Mouse (Mus musculus): ENCODE measurements around the gene Erich2.

Erich2 gene

GRCm38 (mm10) chr2:70562611-70562980, 54.0 kb downstream of the Erich2 start:
- DNase-seq (ENCODE audit: low spot score in 2 of 2) = no peak

DNA sequence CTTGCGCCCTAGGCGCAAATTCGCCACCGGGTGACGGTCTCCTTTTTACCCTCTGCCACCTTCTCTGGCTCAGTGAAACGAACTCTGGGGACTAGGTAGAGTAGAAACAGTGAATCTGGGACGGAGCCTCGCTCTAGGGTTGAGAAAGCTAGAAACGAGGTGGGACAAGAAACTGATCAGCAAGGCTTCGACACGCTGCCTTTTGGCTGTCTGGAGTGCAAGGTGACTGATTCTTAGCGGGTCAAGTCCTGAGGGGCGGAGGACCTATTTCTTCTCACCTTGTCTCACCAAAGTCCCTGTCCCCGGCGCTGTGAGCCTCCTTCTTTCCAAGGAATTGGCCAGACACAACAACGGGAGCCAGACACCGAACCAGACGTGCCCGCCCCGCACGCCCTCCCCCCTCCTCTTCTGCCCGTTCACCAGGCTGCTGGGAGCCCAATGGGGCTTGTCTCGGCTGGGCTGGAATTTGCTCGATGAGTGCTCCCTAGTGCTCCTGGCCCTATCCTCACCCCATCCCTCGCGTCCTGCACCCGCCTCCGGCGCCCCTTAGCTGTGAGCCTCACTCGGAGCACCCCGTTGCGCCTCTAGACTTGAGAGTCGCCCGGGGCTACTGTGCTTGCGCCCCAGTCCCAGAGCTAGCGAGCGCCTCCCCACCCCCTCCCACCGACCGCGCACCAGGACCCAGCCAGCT, 54.5 kb downstream of the Erich2 start:
- DNase-seq (ENCODE audit: low spot score in 2 of 2) = no peak

GRCm38 (mm10) chr2:70563721-70564645, 55.4 kb downstream of the Erich2 start:
- DNase-seq (ENCODE audit: low spot score in 2 of 2) = no peak

DNA sequence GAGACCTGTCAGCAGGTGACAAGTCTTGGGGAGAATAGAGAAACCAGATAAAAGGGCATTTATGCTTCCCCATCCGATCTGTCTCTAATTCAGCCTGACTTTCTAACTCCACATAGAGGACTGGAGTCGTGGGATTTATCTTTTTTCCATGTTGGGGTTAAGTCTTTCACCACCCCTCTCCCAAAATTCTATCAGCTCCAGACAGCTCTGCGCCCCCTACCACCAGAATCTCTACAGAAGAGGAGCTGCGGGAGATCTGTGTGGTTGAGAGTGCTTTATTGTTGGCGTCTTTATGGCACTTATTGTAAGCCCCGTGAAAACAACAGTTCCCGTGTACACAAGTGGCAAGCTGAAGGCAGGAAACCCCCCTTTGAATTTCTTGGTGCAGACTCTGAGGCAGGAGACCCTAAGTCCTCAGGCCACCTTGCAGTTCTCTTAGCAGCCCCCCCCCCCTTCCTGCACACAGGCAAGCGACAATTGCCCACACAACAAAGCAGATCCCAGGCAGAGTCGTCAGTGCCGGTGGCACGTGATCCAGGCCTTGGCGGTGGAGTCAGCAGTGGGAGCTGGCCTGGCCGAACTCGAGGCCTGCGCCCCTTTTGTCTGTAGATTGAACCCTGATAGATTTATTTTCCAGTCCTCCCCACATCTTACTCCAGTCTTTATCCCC, 56.2 kb downstream of the Erich2 start:
- no peak for DNase-seq (ENCODE audit: low spot score in 2 of 2)

DNA sequence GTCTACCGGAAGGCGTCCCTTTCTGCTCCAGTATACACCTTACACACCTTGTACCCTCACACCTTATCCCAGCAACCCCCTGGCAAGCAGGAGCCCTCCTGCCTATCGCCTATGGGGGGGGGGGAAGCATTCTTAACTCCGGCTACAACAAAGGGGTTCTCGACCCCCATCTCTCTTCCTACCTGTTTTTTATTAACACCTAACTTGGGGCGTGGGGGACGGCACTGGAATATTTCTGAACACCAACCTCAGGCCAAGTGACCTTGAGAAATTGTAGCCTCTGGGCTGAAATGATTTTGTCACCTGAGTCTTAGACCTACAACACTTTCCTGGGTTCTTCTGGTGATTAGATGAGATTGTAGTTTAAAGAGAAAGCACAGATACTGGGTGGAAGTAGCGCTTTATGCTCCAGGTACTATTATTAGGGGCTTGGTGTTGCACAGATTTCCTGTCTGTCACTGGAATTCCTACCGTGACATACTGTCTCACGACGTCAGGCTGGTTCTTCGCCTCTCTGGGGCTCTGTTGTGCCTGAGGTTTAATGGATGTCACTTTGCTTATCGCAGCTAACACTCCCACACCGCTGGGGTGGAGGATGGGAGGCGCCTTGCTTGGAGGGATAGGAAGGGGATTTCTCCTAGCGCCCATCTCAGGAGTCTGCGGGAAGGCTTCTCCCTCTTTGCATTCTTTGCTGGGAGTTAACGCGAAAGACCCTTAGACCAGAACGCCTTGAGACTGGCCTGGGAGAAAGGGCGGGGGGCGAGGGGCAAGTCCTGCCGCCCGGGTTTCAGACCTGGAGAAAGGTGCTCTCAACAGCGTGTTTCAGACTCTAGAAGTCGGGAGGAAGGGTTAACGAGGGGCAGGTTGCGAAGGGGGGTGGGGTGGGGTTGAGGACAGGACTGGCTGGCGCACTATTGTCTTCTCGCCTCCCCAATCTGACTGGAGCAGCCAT, 57.3 kb downstream of the Erich2 start:
- no peak for DNase-seq (ENCODE audit: low spot score in 2 of 2)

DNA sequence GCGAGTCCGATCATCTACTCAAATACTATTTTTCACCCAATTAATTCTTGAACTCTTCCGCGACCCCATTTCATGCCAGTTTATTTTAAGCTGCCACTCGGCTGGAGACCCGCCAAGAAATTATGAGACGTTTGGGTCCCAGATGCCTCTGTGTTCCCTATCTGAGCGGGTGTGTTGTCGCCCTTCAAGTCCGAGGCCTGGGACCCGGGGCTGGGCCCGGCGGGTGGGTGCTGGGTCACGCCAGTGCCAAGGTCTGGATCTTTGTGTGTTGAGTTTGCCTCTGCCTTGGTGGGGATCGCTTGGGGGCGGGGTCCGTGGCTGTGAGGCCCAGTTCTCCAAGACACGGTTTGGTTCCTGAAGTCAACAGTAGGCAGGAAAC, 58.0 kb downstream of the Erich2 start:
- DNase-seq (ENCODE audit: low spot score in 2 of 2) = no peak

DNA sequence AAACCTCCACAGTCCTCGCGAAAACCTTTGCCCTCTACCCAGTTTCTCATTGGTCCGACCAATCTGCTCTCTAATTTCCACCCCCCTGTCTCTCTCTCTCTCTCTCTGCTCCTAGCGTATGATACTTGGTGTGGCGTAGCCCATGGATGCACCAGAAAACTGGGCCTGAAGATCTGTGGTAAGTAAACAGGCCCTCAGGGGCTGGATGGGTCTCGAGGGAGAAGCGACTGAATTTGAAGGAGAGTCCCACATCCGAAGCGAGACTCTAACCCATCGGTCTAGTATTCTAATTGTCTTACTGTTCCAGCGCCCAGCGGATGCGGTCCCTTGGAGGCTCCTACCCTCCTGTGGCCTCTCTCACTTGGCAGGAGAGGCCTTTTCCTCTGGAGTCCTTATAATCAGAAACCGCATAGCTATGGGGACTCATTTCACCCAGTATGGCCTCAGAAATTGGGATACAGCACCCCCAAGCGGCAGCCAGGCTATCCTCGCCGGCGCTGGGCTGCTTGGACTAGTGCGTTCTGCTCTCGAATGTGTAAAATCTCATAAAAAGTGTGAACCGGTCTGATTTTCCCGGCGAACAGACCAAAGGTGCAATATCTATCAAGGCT, 58.6 kb downstream of the Erich2 start:
- no peak for DNase-seq (ENCODE audit: low spot score in 2 of 2)

DNA sequence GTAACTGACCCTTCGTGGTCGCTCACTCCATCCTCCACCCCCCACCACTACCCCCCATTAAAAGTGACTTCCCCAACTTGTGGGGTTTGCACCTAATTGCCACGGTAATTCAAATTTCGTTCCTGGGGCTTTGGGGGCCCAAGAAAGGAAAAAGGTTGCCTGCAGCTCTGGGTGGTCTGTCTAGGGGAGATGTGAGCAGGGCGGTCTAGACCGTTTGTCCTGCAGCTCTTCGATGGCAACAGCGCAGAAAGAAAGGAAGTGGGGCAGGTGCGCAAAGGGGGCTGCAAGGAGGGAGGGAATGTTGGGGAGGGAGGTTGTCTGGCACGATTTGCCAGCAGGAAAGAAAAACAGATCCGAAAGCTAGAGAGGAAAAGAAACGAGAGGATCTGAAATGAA, 59.1 kb downstream of the Erich2 start:
- no peak for DNase-seq (ENCODE audit: low spot score in 2 of 2)

DNA sequence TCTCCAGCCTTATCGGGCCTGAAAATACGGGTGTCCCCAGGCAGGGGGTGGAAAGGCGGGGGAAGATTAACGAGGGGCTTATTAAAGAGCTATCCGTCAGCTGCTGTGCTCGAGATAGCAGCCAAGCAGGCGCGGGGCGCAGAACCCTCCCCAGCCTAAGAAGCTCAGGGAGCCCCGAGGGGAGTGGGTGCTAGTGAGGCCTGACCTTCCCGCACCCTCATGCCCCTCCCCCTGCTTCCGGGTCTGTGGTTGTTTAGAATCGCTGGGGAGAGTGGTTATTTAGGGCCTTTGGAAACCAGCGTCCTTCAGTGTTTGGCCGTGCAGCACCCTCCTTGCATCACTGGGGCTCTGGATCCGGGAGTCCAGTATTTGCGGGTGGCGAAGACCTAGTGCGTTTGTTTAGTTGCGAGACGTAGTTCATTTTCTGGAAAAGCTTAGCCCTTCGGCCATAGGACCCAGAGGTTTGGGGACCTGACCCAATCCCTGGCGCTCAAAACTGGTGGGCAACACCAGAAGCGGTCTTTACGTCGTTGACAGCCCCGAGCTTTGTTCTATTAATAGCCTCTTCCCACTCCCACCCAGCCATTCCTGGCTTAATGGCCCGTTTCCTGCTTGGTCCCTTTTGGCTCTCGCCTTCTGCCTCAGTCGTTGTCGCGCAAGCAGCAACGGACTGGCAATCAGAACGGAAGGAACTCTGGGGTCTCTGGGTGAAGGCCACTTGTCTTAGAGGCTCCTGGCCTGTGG, 59.8 kb downstream of the Erich2 start:
- DNase-seq (ENCODE audit: low spot score in 2 of 2) = no peak

DNA sequence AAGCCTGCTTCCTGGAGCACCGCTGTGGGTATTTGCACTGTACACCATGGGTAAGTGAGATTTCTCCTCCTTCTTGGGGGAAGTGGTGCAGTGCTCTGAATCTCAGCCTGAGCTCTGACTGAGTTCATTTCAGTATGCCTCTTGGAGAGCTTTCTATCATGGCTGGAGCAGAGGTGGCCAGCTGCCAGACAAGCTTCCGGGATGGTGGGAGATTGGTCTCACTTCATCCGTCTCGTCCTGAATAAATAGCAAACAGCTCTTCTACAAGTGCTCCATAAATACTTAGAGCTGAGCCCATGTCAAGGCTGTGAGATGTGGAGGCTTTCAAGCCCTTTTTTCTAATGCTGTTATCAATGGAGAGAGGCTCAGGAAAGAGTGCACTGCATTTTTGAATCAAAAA, 63.1 kb downstream of the Erich2 start:
- DNase-seq (ENCODE audit: low spot score in 2 of 2) = no peak

GRCm38 (mm10) chr2:70572251-70572650, 63.6 kb downstream of the Erich2 start:
- no peak for DNase-seq (ENCODE audit: low spot score in 2 of 2)

- DNase-seq (ENCODE audit: low spot score in 2 of 2) = no peak
Observed at GRCm38 (mm10) chr2:70573544-70574210, 65.1 kb downstream of the Erich2 start.

DNA sequence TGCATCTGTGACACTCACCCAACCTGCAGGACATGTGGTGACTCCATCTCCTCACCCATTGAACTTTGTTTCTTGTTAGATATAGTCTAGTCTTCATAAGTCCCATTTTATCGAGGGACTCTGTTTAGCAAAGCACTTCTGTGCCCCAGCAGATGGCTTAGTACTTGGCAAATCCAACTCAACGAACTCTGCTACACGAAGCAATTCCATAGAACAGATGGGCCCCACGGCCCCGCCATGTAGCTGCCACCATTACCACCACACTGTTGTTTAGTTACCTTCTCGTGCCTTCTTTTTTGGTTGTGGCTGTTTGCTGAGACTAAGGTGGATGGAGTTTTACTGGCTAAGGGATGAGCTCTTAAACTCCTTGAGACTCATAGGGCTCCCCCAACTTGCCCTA, 79.6 kb downstream of the Erich2 start:
- no peak for DNase-seq (ENCODE audit: low spot score in 2 of 2)
